Mouse (Mus musculus): ENCODE data around the gene Dusp19. TPM values are rescaled to one million over a fixed set of nuclear protein-coding genes. Genes with fewer than 3 reads are reported as not detected.

The Dusp19 gene
- 17.5 and 20.0 TPM in 2 replicates for polyA plus RNA-seq (2014; fragmentation: Nextera tagmentation; extraction: Ambion mirVana)

GRCm38 (mm10) chr2:80616854-80617737, at the start of gene Dusp19, which contains the start of gene Nup35:
TSS of gene Dusp19 (plus strand) at chr2:80617045.
TSS of gene Nup35 (plus strand) at chr2:80617236.
- Histone ChIP-seq H3K27ac (replicated peaks; ENCODE audit: low read depth, low read length) (peak within 1 kb of the TSS; percentile 81), H3K36me3 (ENCODE audit: control insufficient read depth, insufficient read depth, low read length) (no peaks in the 10 kb centered on the region), H3K4me1 (ENCODE audit: control insufficient read depth, insufficient read depth, low read length) (peaks cover 11% of the 10 kb centered on the region), H3K4me3 (replicated peaks; ENCODE audit: low read depth, low read length) (peak within 1 kb of the TSS; percentile 51), H3K9me3 (ENCODE audit: control insufficient read depth, low read length) (no peaks in the 10 kb centered on the region), H3K9ac (replicated peaks; ENCODE audit: low read length) (peak within 1 kb of the TSS; percentile 60), H3K4me2 (ENCODE audit: low read length) (peak within 1 kb of the TSS; percentile 69), H3K27me3 (ENCODE audit: control insufficient read depth, insufficient read depth, low read length) (no peaks in the 10 kb centered on the region)
- ATAC-seq (ENCODE audit: low FRiP score, low TSS enrichment): peak; percentile 99
- 2% methylated on average over 21 of the region's 21 CpGs for WGBS
- DNase-seq: peak; percentile 96

GRCm38 (mm10) chr2:80567411-80567810, 49.4 kb upstream of the Dusp19 start:
- H3K4me3 ChIP-seq (replicated peaks; ENCODE audit: low read depth, low read length): no peak overlapping the region
- 94% methylated on average over 4 of the region's 4 CpGs for WGBS
- ATAC-seq (ENCODE audit: low FRiP score, low TSS enrichment): no peak

GRCm38 (mm10) chr2:80570656-80571055, 46.2 kb upstream of the Dusp19 start:
- peaks cover 4% of the 10 kb centered on the region for H3K36me3 ChIP-seq (ENCODE audit: control insufficient read depth, insufficient read depth, low read length)
- 78% methylated on average over 4 of the region's 4 CpGs for WGBS
- no peak overlapping the region for H3K9ac ChIP-seq (replicated peaks; ENCODE audit: low read length)
- no peak overlapping the region for H3K4me2 ChIP-seq (ENCODE audit: low read length)
- H3K9me3 ChIP-seq (ENCODE audit: control insufficient read depth, low read length): no peaks in the 10 kb centered on the region
- DNase-seq (no peak), ATAC-seq (ENCODE audit: low FRiP score, low TSS enrichment) (no peak)
- H3K27ac ChIP-seq (replicated peaks; ENCODE audit: low read depth, low read length): no peak overlapping the region
- no peak overlapping the region for H3K4me3 ChIP-seq (replicated peaks; ENCODE audit: low read depth, low read length)
- no peaks in the 10 kb centered on the region for H3K27me3 ChIP-seq (ENCODE audit: control insufficient read depth, insufficient read depth, low read length)
- no peaks in the 10 kb centered on the region for H3K4me1 ChIP-seq (ENCODE audit: control insufficient read depth, insufficient read depth, low read length)

More at GRCm38 (mm10) chr2:80567411-80567810, 49.4 kb upstream of the Dusp19 start:
- DNase-seq: no peak
- peaks cover 4% of the 10 kb centered on the region for H3K36me3 ChIP-seq (ENCODE audit: control insufficient read depth, insufficient read depth, low read length)
- H3K9ac ChIP-seq (replicated peaks; ENCODE audit: low read length): no peak overlapping the region
- H3K4me1 ChIP-seq (ENCODE audit: control insufficient read depth, insufficient read depth, low read length): no peaks in the 10 kb centered on the region
- H3K9me3 ChIP-seq (ENCODE audit: control insufficient read depth, low read length): no peaks in the 10 kb centered on the region
- H3K27ac ChIP-seq (replicated peaks; ENCODE audit: low read depth, low read length): no peak overlapping the region
- H3K27me3 ChIP-seq (ENCODE audit: control insufficient read depth, insufficient read depth, low read length): no peaks in the 10 kb centered on the region
- no peak overlapping the region for H3K4me2 ChIP-seq (ENCODE audit: low read length)

- WGBS: 96% methylated on average over 1 of the region's 1 CpGs
- no peak for ATAC-seq (ENCODE audit: low FRiP score, low TSS enrichment)
- H3K9ac ChIP-seq (replicated peaks; ENCODE audit: low read length): no peak overlapping the region
- peaks cover 16% of the 10 kb centered on the region for H3K4me1 ChIP-seq (ENCODE audit: control insufficient read depth, insufficient read depth, low read length)
- no peaks in the 10 kb centered on the region for H3K9me3 ChIP-seq (ENCODE audit: control insufficient read depth, low read length)
- H3K4me2 ChIP-seq (ENCODE audit: low read length): no peak overlapping the region
- no peak overlapping the region for H3K27ac ChIP-seq (replicated peaks; ENCODE audit: low read depth, low read length)
- DNase-seq: no peak
- H3K36me3 ChIP-seq (ENCODE audit: control insufficient read depth, insufficient read depth, low read length): no peaks in the 10 kb centered on the region
- H3K27me3 ChIP-seq (ENCODE audit: control insufficient read depth, insufficient read depth, low read length): no peaks in the 10 kb centered on the region
- H3K4me3 ChIP-seq (replicated peaks; ENCODE audit: low read depth, low read length): no peak overlapping the region
Observed at GRCm38 (mm10) chr2:80577286-80577685, 39.6 kb upstream of the Dusp19 start.

GRCm38 (mm10) chr2:80579253-80579891, 37.5 kb upstream of the Dusp19 start:
- ATAC-seq (ENCODE audit: low FRiP score, low TSS enrichment): no peak
- 50% methylated on average over 6 of the region's 6 CpGs for WGBS
- H3K27me3 ChIP-seq (ENCODE audit: control insufficient read depth, insufficient read depth, low read length): no peaks in the 10 kb centered on the region
- peak overlapping the region; percentile 81 for H3K4me2 ChIP-seq (ENCODE audit: low read length)
- H3K9ac ChIP-seq (replicated peaks; ENCODE audit: low read length): no peak overlapping the region
- H3K27ac ChIP-seq (replicated peaks; ENCODE audit: low read depth, low read length): no peak overlapping the region
- no peak for DNase-seq
- H3K36me3 ChIP-seq (ENCODE audit: control insufficient read depth, insufficient read depth, low read length): no peaks in the 10 kb centered on the region
- H3K9me3 ChIP-seq (ENCODE audit: control insufficient read depth, low read length): no peaks in the 10 kb centered on the region
- peaks cover 16% of the 10 kb centered on the region for H3K4me1 ChIP-seq (ENCODE audit: control insufficient read depth, insufficient read depth, low read length)
- peak overlapping the region; percentile 86 for H3K4me3 ChIP-seq (replicated peaks; ENCODE audit: low read depth, low read length)

GRCm38 (mm10) chr2:80580311-80580961, 36.4 kb upstream of the Dusp19 start:
- ATAC-seq (ENCODE audit: low FRiP score, low TSS enrichment): peak; percentile 77
- H3K27ac ChIP-seq (replicated peaks; ENCODE audit: low read depth, low read length): peak overlapping the region; percentile 98
- peak overlapping the region; percentile 81 for H3K4me2 ChIP-seq (ENCODE audit: low read length)
- H3K4me3 ChIP-seq (replicated peaks; ENCODE audit: low read depth, low read length): peak overlapping the region; percentile 86
- H3K27me3 ChIP-seq (ENCODE audit: control insufficient read depth, insufficient read depth, low read length): no peaks in the 10 kb centered on the region
- no peaks in the 10 kb centered on the region for H3K9me3 ChIP-seq (ENCODE audit: control insufficient read depth, low read length)
- H3K4me1 ChIP-seq (ENCODE audit: control insufficient read depth, insufficient read depth, low read length): peaks cover 16% of the 10 kb centered on the region
- peak overlapping the region; percentile 99 for H3K9ac ChIP-seq (replicated peaks; ENCODE audit: low read length)
- peak; percentile 78 for DNase-seq
- WGBS: under 1% methylated on average over 62 of the region's 65 CpGs
- no peaks in the 10 kb centered on the region for H3K36me3 ChIP-seq (ENCODE audit: control insufficient read depth, insufficient read depth, low read length)

- ATAC-seq (ENCODE audit: low FRiP score, low TSS enrichment) (peak; percentile 95), DNase-seq (peak; percentile 93)
- peak within 1 kb of the TSS; percentile 98 for H3K27ac ChIP-seq (replicated peaks; ENCODE audit: low read depth, low read length)
- H3K4me1 ChIP-seq (ENCODE audit: control insufficient read depth, insufficient read depth, low read length): peaks cover 16% of the 10 kb centered on the region
- WGBS: under 1% methylated on average over 73 of the region's 88 CpGs
- no peaks in the 10 kb centered on the region for H3K36me3 ChIP-seq (ENCODE audit: control insufficient read depth, insufficient read depth, low read length)
- no peaks in the 10 kb centered on the region for H3K27me3 ChIP-seq (ENCODE audit: control insufficient read depth, insufficient read depth, low read length)
- peak within 1 kb of the TSS; percentile 81 for H3K4me2 ChIP-seq (ENCODE audit: low read length)
- no peaks in the 10 kb centered on the region for H3K9me3 ChIP-seq (ENCODE audit: control insufficient read depth, low read length)
- peak within 1 kb of the TSS; percentile 99 for H3K9ac ChIP-seq (replicated peaks; ENCODE audit: low read length)
- H3K4me3 ChIP-seq (replicated peaks; ENCODE audit: low read depth, low read length): peak within 1 kb of the TSS; percentile 86
Observed at GRCm38 (mm10) chr2:80581043-80581711, 35.7 kb upstream of the Dusp19 start, which contains the start of gene Nckap1. TSS of gene Nckap1 (minus strand) at chr2:80581380.

- no peak overlapping the region for H3K9ac ChIP-seq (replicated peaks; ENCODE audit: low read length)
- no peak overlapping the region for H3K27ac ChIP-seq (replicated peaks; ENCODE audit: low read depth, low read length)
- no peaks in the 10 kb centered on the region for H3K27me3 ChIP-seq (ENCODE audit: control insufficient read depth, insufficient read depth, low read length)
- WGBS: 89% methylated on average over 3 of the region's 3 CpGs
- no peak overlapping the region for H3K4me2 ChIP-seq (ENCODE audit: low read length)
- no peak for DNase-seq
- no peak for ATAC-seq (ENCODE audit: low FRiP score, low TSS enrichment)
- peaks cover 16% of the 10 kb centered on the region for H3K4me1 ChIP-seq (ENCODE audit: control insufficient read depth, insufficient read depth, low read length)
- H3K4me3 ChIP-seq (replicated peaks; ENCODE audit: low read depth, low read length): no peak overlapping the region
- no peaks in the 10 kb centered on the region for H3K9me3 ChIP-seq (ENCODE audit: control insufficient read depth, low read length)
- no peaks in the 10 kb centered on the region for H3K36me3 ChIP-seq (ENCODE audit: control insufficient read depth, insufficient read depth, low read length)
Observed at GRCm38 (mm10) chr2:80582356-80582755, 34.5 kb upstream of the Dusp19 start.

Measured in midbrain, embryonic 14.5 days (tissue).